Mouse (Mus musculus) olfactory bulb, adult 2 months (tissue): ENCODE measurements around the gene Hoxc4.

ENCODE experiments used
- CTCF ChIP-seq: fragments of 200-500 bp; IDR thresholded peaks from 2 replicates; pipeline ENCODE4 v1.5.1; 2012; ENCODE audit warnings: low read depth, mild to moderate bottlenecking, low read length, moderate library complexity; ENCODE audit not compliant: insufficient read depth
- POLR2A ChIP-seq: fragments of 200-500 bp; IDR thresholded peaks from 2 replicates; pipeline ENCODE4 v1.6.1; 2012; ENCODE audit warnings: mild to moderate bottlenecking, low read depth, low read length, moderate library complexity; ENCODE audit not compliant: insufficient read depth

GRCm38 (mm10) chr15:102999955-103000354 lies 18.8 kb upstream of the Hoxc4 start:
- TF ChIP-seq CTCF (no peak), POLR2A (no peak)
